Mouse (Mus musculus) liver, embryonic 14.5 days (tissue): Measurements from ENCODE around the gene Rps2. TPM values are rescaled to one million over a fixed set of nuclear protein-coding genes. Genes with fewer than 3 reads are reported as not detected.
A peak's percentile ranks its signal among the peaks of the same experiment; 100 is the strongest.

Experiments used
- ATAC-seq: fragments of 200-750 bp; cut with Nextera tagmentation; 2 replicates; pipeline ENCODE4 v1.8.0; 2017; ENCODE audit warnings: moderate number of reproducible peaks, mild to moderate bottlenecking, moderate library complexity; ENCODE audit not compliant: insufficient read depth
- DNase-seq, 3 experiments: peaks; one replicate each; pipeline ENCODE4 v3.0.0-alpha.2; 2012 to 2013; ENCODE audit warnings: low read depth in 3 of 3, low spot score in 3 of 3
- H3K27ac ChIP-seq: fragments of 300-500 bp; sonication (generic); 2 replicates; pipeline ENCODE4 v1.5.1; 2014; ENCODE audit warnings: moderate library complexity, mild to moderate bottlenecking, control low read depth, inconsistent platforms
- H3K27me3 ChIP-seq: fragments of 300-500 bp; sonication (generic); 2 replicates; pipeline ENCODE4 v1.6.1; 2014; ENCODE audit warnings: mild to moderate bottlenecking, low read length, moderate library complexity; ENCODE audit not compliant: control insufficient read depth, insufficient read depth
- H3K36me3 ChIP-seq: fragments of 300-500 bp; sonication (generic); replicated peaks from 2 replicates; pipeline ENCODE4 v1.6.1; 2014; ENCODE audit warnings: low read depth; ENCODE audit not compliant: control insufficient read depth, insufficient read depth
- H3K4me1 ChIP-seq, 2 experiments: fragments of 200-500 bp in 1 of 2; fragments of 300-500 bp in 1 of 2; sonication (generic) in 1 of 2; replicated peaks; 2 replicates each; pipeline ENCODE4 v1.6.1; 2012 to 2014; ENCODE audit warnings: antibody characterized with exemption in 1 of 2, inconsistent platforms in 1 of 2, low read length in 1 of 2; ENCODE audit not compliant: control insufficient read depth in 2 of 2, insufficient read depth in 2 of 2
- H3K4me2 ChIP-seq: fragments of 300-500 bp; sonication (generic); 2 replicates; pipeline ENCODE4 v1.6.1; 2014; ENCODE audit warnings: low read depth, mild to moderate bottlenecking, control low read depth, moderate library complexity
- H3K4me3 ChIP-seq, 2 experiments: fragments of 200-500 bp in 1 of 2; fragments of 300-500 bp in 1 of 2; sonication (generic) in 1 of 2; 2 replicates each; pipeline ENCODE4 v1.5.1; 2012 to 2014; ENCODE audit warnings: low read depth in 2 of 2, low read length in 2 of 2, mild to moderate bottlenecking in 2 of 2, control low read depth in 1 of 2, inconsistent platforms in 1 of 2, moderate library complexity in 1 of 2; ENCODE audit not compliant: insufficient read depth in 1 of 2
- H3K9ac ChIP-seq: fragments of 300-500 bp; sonication (generic); replicated peaks from 2 replicates; pipeline ENCODE4 v1.6.1; 2014; ENCODE audit warnings: mild to moderate bottlenecking, control low read depth, moderate library complexity
- H3K9me3 ChIP-seq: fragments of 300-500 bp; sonication (generic); 2 replicates; pipeline ENCODE4 v1.6.1; 2016; ENCODE audit warnings: low read length, mixed read lengths; ENCODE audit not compliant: control insufficient read depth
- CTCF ChIP-seq: IDR thresholded peaks from 2 replicates; pipeline ENCODE4 v1.5.1; 2016; ENCODE audit warnings: antibody characterized with exemption, low read depth, control low read depth
- EP300 ChIP-seq: IDR thresholded peaks from 2 replicates; pipeline ENCODE4 v1.6.1; 2016; ENCODE audit warnings: antibody characterized with exemption, low read depth
- WGBS: fragments of 180-500 bp; shearing (Covaris S2); extraction: QIAGEN DNeasy Blood & Tissue Kit; methylation state at CpG from one replicate; pipeline ENCODE4 v1.1.7; 2014; ENCODE audit not compliant: insufficient replicate concordance; 5-methylcytosine and 5-hydroxymethylcytosine counted together
- polyA plus RNA-seq, 2 experiments: library from polyadenylated mRNA; depleted of rRNA in 1 of 2; stranded (reverse) in 1 of 2; unstranded in 1 of 2; fragments of >200 nt; fragmentation: Nextera tagmentation in 1 of 2; extraction: Ambion mirVana in 1 of 2; gene quantifications; 2 replicates each; pipeline versions ENCODE4 v1.2.1 to v1.2.3; 2012 to 2014

Rps2 gene
- polyA plus RNA-seq, 2 experiments: 1,219 to 2,096 TPM

GRCm38 (mm10) chr17:24744381-24744780 is 26.5 kb downstream of the Rps2 start:
- Histone ChIP-seq H3K9me3 (no peaks in the 10 kb centered on the region), H3K36me3 (no peaks in the 10 kb centered on the region; the same call in 1 of the 2 replicates), H3K9ac (no peak overlapping the region), H3K27me3 (no peaks in the 10 kb centered on the region; the same call in 1 of the 2 replicates), H3K4me2 (no peak overlapping the region), H3K27ac (no peak overlapping the region), H3K4me1 (0 out of 4 replicates have a peak, but pooled peaks cover 0 to 3% of the 10 kb centered on the region in 2 experiments), H3K4me3 (no peak overlapping the region)
- TF ChIP-seq EP300 (no peak), CTCF (no peak)
- DNase-seq (no peak), ATAC-seq (no peak)
- 65% methylated on average over 3 of the region's 3 CpGs for WGBS

DNA sequence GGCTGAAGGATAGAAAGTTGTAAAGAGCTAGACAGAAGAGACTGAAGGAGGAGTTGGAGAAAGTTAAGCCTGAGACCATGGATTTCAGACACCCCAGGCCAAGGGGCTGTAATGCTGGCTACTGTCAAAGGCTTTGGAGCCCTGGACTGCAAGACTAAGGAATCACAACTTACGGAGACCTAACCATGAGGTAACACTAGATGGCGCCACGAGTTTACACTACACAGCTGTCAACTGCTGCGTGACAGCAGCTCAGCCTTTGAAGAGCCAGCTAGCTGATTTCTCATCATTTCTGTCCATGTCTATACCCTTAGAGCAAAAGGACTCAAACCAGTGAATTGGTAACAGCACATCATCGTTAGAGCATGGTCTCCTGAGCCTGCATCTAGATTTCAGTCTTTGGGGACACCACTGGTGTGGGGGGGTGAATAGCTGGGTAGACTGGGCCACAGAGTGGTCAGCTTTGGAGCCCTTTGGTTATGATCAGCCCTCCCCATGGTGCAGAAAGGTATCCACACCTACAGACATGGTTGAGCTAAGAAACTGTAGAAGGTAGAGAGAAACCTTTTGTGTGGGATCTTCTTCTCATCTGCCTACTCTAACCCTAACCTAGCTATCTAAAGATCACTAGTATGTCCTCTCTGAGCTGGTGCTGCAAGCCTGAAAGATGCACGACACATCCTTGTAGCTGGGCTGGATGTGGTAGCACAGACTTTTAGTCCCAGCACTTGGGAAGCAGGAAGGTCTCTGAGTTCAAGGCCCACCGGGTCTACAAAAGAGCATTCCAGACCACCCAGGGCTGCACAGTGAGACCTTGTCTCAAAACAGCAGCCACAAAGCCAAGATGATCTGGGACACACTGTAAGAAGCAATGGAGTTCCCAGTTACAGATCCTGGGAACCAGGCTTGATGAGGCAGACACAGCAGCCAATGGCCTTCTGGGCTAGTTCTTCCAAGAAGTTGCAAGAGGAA is 27.9 kb downstream of the Rps2 start:
- peak; percentile 44; the same call in 1 of the 2 replicates for ATAC-seq
- Histone ChIP-seq H3K4me2 (no peak overlapping the region), H3K4me3 (no peak overlapping the region), H3K36me3 (no peaks in the 10 kb centered on the region), H3K4me1 (0 out of 4 replicates have a peak, but pooled peaks cover 0 to 3% of the 10 kb centered on the region in 2 experiments), H3K9ac (no peak overlapping the region), H3K27me3 (peaks cover 11% of the 10 kb centered on the region), H3K9me3 (no peaks in the 10 kb centered on the region), H3K27ac (no peak overlapping the region)
- peak; percentile 62 to 74 (median 65) for DNase-seq
- 17% methylated on average over 7 of the region's 7 CpGs for WGBS
- TF ChIP-seq EP300: no peak
- peak; percentile 93 for TF ChIP-seq CTCF

GRCm38 (mm10) chr17:24746986-24747385 is 29.1 kb downstream of the Rps2 start:
- H3K36me3 ChIP-seq: no peaks in the 10 kb centered on the region
- H3K4me2 ChIP-seq: no peak overlapping the region
- H3K9me3 ChIP-seq: no peaks in the 10 kb centered on the region
- TF ChIP-seq EP300: no peak
- TF ChIP-seq CTCF: no peak
- no peak overlapping the region for H3K4me3 ChIP-seq
- no peak overlapping the region for H3K27ac ChIP-seq
- DNase-seq (no peak), ATAC-seq (no peak)
- no peak overlapping the region for H3K9ac ChIP-seq
- WGBS: 32% methylated on average over 4 of the region's 4 CpGs
- 0 out of 4 replicates have a peak, but pooled peaks cover 0 to 3% of the 10 kb centered on the region in 2 experiments for H3K4me1 ChIP-seq
- H3K27me3 ChIP-seq: peaks cover 21% of the 10 kb centered on the region

DNA sequence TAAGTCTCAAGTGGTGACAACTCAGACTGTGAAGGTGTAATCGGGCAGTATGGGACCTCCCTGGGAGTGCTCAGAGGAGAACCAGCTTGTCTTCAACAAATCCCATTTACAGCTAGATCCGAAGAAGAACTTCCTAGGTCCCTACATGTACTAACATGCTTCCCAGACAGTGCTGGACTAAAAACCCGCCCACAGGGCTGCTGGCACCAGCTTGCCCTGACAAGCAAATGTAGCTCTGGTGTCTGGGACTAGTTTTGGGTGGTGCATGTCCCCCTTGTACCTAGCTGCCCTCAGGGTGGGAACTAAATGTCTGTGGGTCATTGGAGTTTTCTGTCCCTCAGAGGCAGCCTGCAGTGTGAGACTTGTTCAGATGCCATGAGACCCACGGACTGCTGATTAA is 33.6 kb downstream of the Rps2 start:
- Histone ChIP-seq H3K9me3 (no peaks in the 10 kb centered on the region), H3K4me2 (no peak overlapping the region), H3K36me3 (no peaks in the 10 kb centered on the region), H3K4me1 (no peaks in the 10 kb centered on the region; a peak in 1 of 4 replicates), H3K9ac (no peak overlapping the region), H3K27ac (no peak overlapping the region), H3K4me3 (no peak overlapping the region), H3K27me3 (peaks cover 55% of the 10 kb centered on the region)
- no peak for ATAC-seq
- no peak for DNase-seq
- WGBS: 11% methylated on average over 4 of the region's 4 CpGs
- TF ChIP-seq CTCF (no peak), EP300 (no peak)
